Mouse (Mus musculus) embryonic facial prominence, embryonic 14.5 days (tissue): ENCODE measurements around the gene Vps35l. TPM values are rescaled to one million over a fixed set of nuclear protein-coding genes. Genes with fewer than 3 reads are reported as not detected.
A peak's percentile ranks its signal among the peaks of the same experiment; 100 is the strongest.

Experiments
- ATAC-seq: fragments of 200-750 bp; cut with Nextera tagmentation; 2 replicates; pipeline ENCODE4 v1.8.0; 2017; ENCODE audit warnings: low read depth, moderate number of reproducible peaks, moderate TSS enrichment
- DNase-seq: peaks from one replicate; pipeline ENCODE4 v3.0.0-alpha.2; 2015; ENCODE audit warnings: low spot score
- H3K27ac ChIP-seq: fragments of 300-500 bp; sonication (generic); replicated peaks from 2 replicates; pipeline ENCODE4 v1.5.1; 2014; ENCODE audit warnings: low read depth, mild to moderate bottlenecking, low read length, moderate library complexity
- H3K27me3 ChIP-seq: fragments of 300-500 bp; sonication (generic); replicated peaks from 2 replicates; pipeline ENCODE4 v1.6.1; 2014; ENCODE audit warnings: low read length; ENCODE audit not compliant: control insufficient read depth, insufficient read depth
- H3K36me3 ChIP-seq: fragments of 300-500 bp; sonication (generic); 2 replicates; pipeline ENCODE4 v1.6.1; 2014; ENCODE audit warnings: low read length, mixed read lengths; ENCODE audit not compliant: control insufficient read depth, insufficient read depth
- H3K4me1 ChIP-seq: fragments of 300-500 bp; sonication (generic); 2 replicates; pipeline ENCODE4 v1.6.1; 2014; ENCODE audit warnings: antibody characterized with exemption, low read length; ENCODE audit not compliant: control insufficient read depth, insufficient read depth
- H3K4me2 ChIP-seq: fragments of 300-500 bp; sonication (generic); 2 replicates; pipeline ENCODE4 v1.6.1; 2014; ENCODE audit warnings: low read depth, mild to moderate bottlenecking, low read length, moderate library complexity, mixed read lengths
- H3K4me3 ChIP-seq: fragments of 300-500 bp; sonication (generic); 2 replicates; pipeline ENCODE4 v1.5.1; 2014; ENCODE audit warnings: low read depth, mild to moderate bottlenecking, low read length
- H3K9ac ChIP-seq: fragments of 300-500 bp; sonication (generic); 2 replicates; pipeline ENCODE4 v1.6.1; 2014; ENCODE audit warnings: low read depth, mild to moderate bottlenecking, low read length, moderate library complexity, mixed read lengths
- H3K9me3 ChIP-seq: fragments of 300-500 bp; sonication (generic); 2 replicates; pipeline ENCODE4 v1.6.1; 2016; ENCODE audit warnings: low read length; ENCODE audit not compliant: control insufficient read depth
- WGBS: fragments of 180-500 bp; shearing (Covaris S2); extraction: QIAGEN DNeasy Blood & Tissue Kit; methylation state at CpG from one replicate; pipeline ENCODE4 v1.1.7; 2014; 5-methylcytosine and 5-hydroxymethylcytosine counted together
- polyA plus RNA-seq: library from polyadenylated mRNA; unstranded; fragments of >200 nt; fragmentation: Nextera tagmentation; extraction: Ambion mirVana; gene quantifications from 2 replicates; pipeline ENCODE4 v1.2.1, GENCODE M21; 2014

Vps35l gene
- polyA plus RNA-seq, 1 experiment from 2014 or later = 62.7 TPM

GRCm38 (mm10) chr7:118744766-118745165 is 4.7 kb downstream of the Vps35l start:
- 92% methylated on average over 5 of the region's 5 CpGs for WGBS
- H3K27me3 ChIP-seq = no peaks in the 10 kb centered on the region
- H3K36me3 ChIP-seq = peaks cover 38% of the 10 kb centered on the region
- no peak overlapping the region for H3K4me2 ChIP-seq
- H3K4me1 ChIP-seq = peaks cover 8% of the 10 kb centered on the region
- no peak for ATAC-seq
- H3K27ac ChIP-seq = no peak overlapping the region
- H3K4me3 ChIP-seq = no peak overlapping the region
- H3K9me3 ChIP-seq = no peaks in the 10 kb centered on the region
- H3K9ac ChIP-seq = no peak overlapping the region
- no peak for DNase-seq

GRCm38 (mm10) chr7:118747891-118748672 is 8.1 kb downstream of the Vps35l start:
- Histone ChIP-seq H3K27ac (no peak overlapping the region), H3K27me3 (no peaks in the 10 kb centered on the region), H3K4me2 (no peak overlapping the region), H3K9me3 (no peaks in the 10 kb centered on the region), H3K9ac (no peak overlapping the region), H3K4me1 (no peaks in the 10 kb centered on the region), H3K4me3 (no peak overlapping the region), H3K36me3 (peaks cover 67% of the 10 kb centered on the region)
- DNase-seq (no peak), ATAC-seq (no peak)
- 96% methylated on average over 12 of the region's 12 CpGs for WGBS

GRCm38 (mm10) chr7:118749706-118750105 is 9.7 kb downstream of the Vps35l start:
- Histone ChIP-seq H3K9me3 (no peaks in the 10 kb centered on the region), H3K27ac (no peak overlapping the region), H3K9ac (no peak overlapping the region), H3K36me3 (peaks cover 80% of the 10 kb centered on the region), H3K4me3 (no peak overlapping the region), H3K4me1 (no peaks in the 10 kb centered on the region), H3K27me3 (no peaks in the 10 kb centered on the region), H3K4me2 (no peak overlapping the region)
- 55% methylated on average over 8 of the region's 8 CpGs for WGBS
- ATAC-seq (no peak), DNase-seq (no peak)

- WGBS = 89% methylated on average over 7 of the region's 7 CpGs
- H3K36me3 ChIP-seq = peaks cover 88% of the 10 kb centered on the region
- no peak overlapping the region for H3K4me3 ChIP-seq
- H3K27me3 ChIP-seq = no peaks in the 10 kb centered on the region
- H3K9me3 ChIP-seq = no peaks in the 10 kb centered on the region
- H3K4me1 ChIP-seq = no peaks in the 10 kb centered on the region
- H3K4me2 ChIP-seq = no peak overlapping the region
- no peak overlapping the region for H3K27ac ChIP-seq
- no peak for ATAC-seq
- no peak for DNase-seq
- H3K9ac ChIP-seq = no peak overlapping the region
These were observed 11.6 kb downstream of the Vps35l start for GRCm38 (mm10) chr7:118751625-118752024.

- H3K27ac ChIP-seq = no peak overlapping the region
- H3K4me3 ChIP-seq = no peak overlapping the region
- no peaks in the 10 kb centered on the region for H3K4me1 ChIP-seq
- no peak overlapping the region for H3K9ac ChIP-seq
- no peak overlapping the region for H3K4me2 ChIP-seq
- no peaks in the 10 kb centered on the region for H3K9me3 ChIP-seq
- ATAC-seq (no peak), DNase-seq (no peak)
- 73% methylated on average over 7 of the region's 7 CpGs for WGBS
- peaks cover 64% of the 10 kb centered on the region for H3K36me3 ChIP-seq
- no peaks in the 10 kb centered on the region for H3K27me3 ChIP-seq
These were observed 15.7 kb downstream of the Vps35l start for GRCm38 (mm10) chr7:118755756-118756155.

GRCm38 (mm10) chr7:118756490-118757265 is 16.7 kb downstream of the Vps35l start:
- Histone ChIP-seq H3K27ac (no peak overlapping the region), H3K27me3 (no peaks in the 10 kb centered on the region), H3K4me2 (no peak overlapping the region), H3K4me3 (no peak overlapping the region), H3K4me1 (no peaks in the 10 kb centered on the region), H3K9me3 (no peaks in the 10 kb centered on the region), H3K36me3 (peaks cover 66% of the 10 kb centered on the region), H3K9ac (no peak overlapping the region)
- ATAC-seq (no peak), DNase-seq (no peak)
- WGBS = 92% methylated on average over 24 of the region's 24 CpGs

GRCm38 (mm10) chr7:118758369-118758768 is 18.3 kb downstream of the Vps35l start:
- H3K9ac ChIP-seq = no peak overlapping the region
- DNase-seq (no peak), ATAC-seq (no peak)
- no peaks in the 10 kb centered on the region for H3K27me3 ChIP-seq
- WGBS = 53% methylated on average over 4 of the region's 4 CpGs
- H3K27ac ChIP-seq = no peak overlapping the region
- no peaks in the 10 kb centered on the region for H3K9me3 ChIP-seq
- no peak overlapping the region for H3K4me3 ChIP-seq
- H3K4me2 ChIP-seq = no peak overlapping the region
- peaks cover 66% of the 10 kb centered on the region for H3K36me3 ChIP-seq
- no peaks in the 10 kb centered on the region for H3K4me1 ChIP-seq

GRCm38 (mm10) chr7:118759372-118759771 is 19.3 kb downstream of the Vps35l start:
- ATAC-seq = no peak
- Histone ChIP-seq H3K27me3 (no peaks in the 10 kb centered on the region), H3K36me3 (peaks cover 66% of the 10 kb centered on the region), H3K9ac (no peak overlapping the region), H3K4me2 (no peak overlapping the region), H3K4me1 (no peaks in the 10 kb centered on the region), H3K27ac (no peak overlapping the region), H3K4me3 (no peak overlapping the region), H3K9me3 (no peaks in the 10 kb centered on the region)
- peak; percentile 20 for DNase-seq
- 61% methylated on average over 5 of the region's 5 CpGs for WGBS
